Mouse (Mus musculus) limb, embryonic 13.5 days (tissue): ENCODE measurements around the gene Blmh. TPM values are rescaled to one million over a fixed set of nuclear protein-coding genes. Genes with fewer than 3 reads are reported as not detected.

ENCODE experiments used
- ATAC-seq: fragments of 200-750 bp; cut with Nextera tagmentation; 2 replicates; pipeline ENCODE4 v1.8.0; 2017; ENCODE audit warnings: low read depth, moderate number of reproducible peaks, moderate TSS enrichment; ENCODE audit not compliant: low FRiP score
- H3K27ac ChIP-seq: fragments of 300-500 bp; sonication (generic); 2 replicates; pipeline ENCODE4 v1.5.1; 2015; ENCODE audit warnings: inconsistent platforms, mild to moderate bottlenecking, moderate library complexity
- H3K27me3 ChIP-seq: fragments of 300-500 bp; sonication (generic); 2 replicates; pipeline ENCODE4 v1.6.1; 2015; ENCODE audit warnings: mild to moderate bottlenecking, inconsistent platforms
- H3K36me3 ChIP-seq: fragments of 300-500 bp; sonication (generic); 2 replicates; pipeline ENCODE4 v1.6.1; 2015; ENCODE audit warnings: inconsistent platforms, mild to moderate bottlenecking, moderate library complexity
- H3K4me1 ChIP-seq: fragments of 300-500 bp; sonication (generic); 2 replicates; pipeline ENCODE4 v1.6.1; 2015; ENCODE audit warnings: inconsistent platforms
- H3K4me2 ChIP-seq: fragments of 300-500 bp; sonication (generic); replicated peaks from 2 replicates; pipeline ENCODE4 v1.6.1; 2015; ENCODE audit warnings: inconsistent platforms, mild to moderate bottlenecking, moderate library complexity
- H3K4me3 ChIP-seq: fragments of 300-500 bp; sonication (generic); 2 replicates; pipeline ENCODE4 v1.5.1; 2015; ENCODE audit warnings: moderate library complexity, mild to moderate bottlenecking, inconsistent platforms
- H3K9ac ChIP-seq: fragments of 300-500 bp; sonication (generic); 2 replicates; pipeline ENCODE4 v1.6.1; 2015; ENCODE audit warnings: mild to moderate bottlenecking, inconsistent platforms
- H3K9me3 ChIP-seq: fragments of 300-500 bp; sonication (generic); 2 replicates; pipeline ENCODE4 v1.6.1; 2016; ENCODE audit warnings: inconsistent platforms
- WGBS: fragments of 180-500 bp; shearing (Covaris S2); methylation state at CpG from one replicate; pipeline ENCODE4 v1.1.7; 2015; 5-methylcytosine and 5-hydroxymethylcytosine counted together
- polyA plus RNA-seq: library from polyadenylated mRNA; unstranded; fragments of >200 nt; fragmentation: Nextera tagmentation; extraction: Ambion mirVana; gene quantifications from 2 replicates; pipeline ENCODE4 v1.2.1, GENCODE M21; 2015

Blmh gene
- polyA plus RNA-seq, 1 experiment from 2014 or later, result 190 TPM

DNA sequence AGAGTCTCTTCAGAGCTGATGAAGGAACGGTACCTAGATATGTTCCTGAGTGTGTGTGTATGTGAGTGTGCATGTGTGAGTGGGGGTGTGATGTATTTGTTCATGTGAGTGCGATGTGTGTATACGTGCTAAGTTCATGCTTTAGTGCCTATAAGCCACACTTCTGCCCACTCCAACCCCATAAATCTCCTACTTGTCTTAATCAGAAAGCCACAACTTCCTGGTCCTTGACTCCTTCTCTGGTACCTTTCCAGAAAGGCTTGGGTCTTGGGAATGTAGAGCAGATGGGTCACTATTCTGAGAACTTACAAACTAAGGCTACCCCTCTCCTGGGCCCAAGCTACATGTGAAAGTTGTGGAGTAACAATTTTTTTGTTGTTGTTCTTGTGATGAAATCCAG is 25.9 kb upstream of the Blmh start:
- Histone ChIP-seq H3K27me3 (no peaks in the 10 kb centered on the region), H3K9ac (no peak overlapping the region), H3K4me1 (peaks cover 14% of the 10 kb centered on the region), H3K4me3 (no peak overlapping the region), H3K36me3 (no peaks in the 10 kb centered on the region), H3K27ac (no peak overlapping the region), H3K4me2 (no peak overlapping the region), H3K9me3 (no peaks in the 10 kb centered on the region)
- WGBS, result 88% methylated on average over 3 of the region's 3 CpGs
- ATAC-seq, result no peak

DNA sequence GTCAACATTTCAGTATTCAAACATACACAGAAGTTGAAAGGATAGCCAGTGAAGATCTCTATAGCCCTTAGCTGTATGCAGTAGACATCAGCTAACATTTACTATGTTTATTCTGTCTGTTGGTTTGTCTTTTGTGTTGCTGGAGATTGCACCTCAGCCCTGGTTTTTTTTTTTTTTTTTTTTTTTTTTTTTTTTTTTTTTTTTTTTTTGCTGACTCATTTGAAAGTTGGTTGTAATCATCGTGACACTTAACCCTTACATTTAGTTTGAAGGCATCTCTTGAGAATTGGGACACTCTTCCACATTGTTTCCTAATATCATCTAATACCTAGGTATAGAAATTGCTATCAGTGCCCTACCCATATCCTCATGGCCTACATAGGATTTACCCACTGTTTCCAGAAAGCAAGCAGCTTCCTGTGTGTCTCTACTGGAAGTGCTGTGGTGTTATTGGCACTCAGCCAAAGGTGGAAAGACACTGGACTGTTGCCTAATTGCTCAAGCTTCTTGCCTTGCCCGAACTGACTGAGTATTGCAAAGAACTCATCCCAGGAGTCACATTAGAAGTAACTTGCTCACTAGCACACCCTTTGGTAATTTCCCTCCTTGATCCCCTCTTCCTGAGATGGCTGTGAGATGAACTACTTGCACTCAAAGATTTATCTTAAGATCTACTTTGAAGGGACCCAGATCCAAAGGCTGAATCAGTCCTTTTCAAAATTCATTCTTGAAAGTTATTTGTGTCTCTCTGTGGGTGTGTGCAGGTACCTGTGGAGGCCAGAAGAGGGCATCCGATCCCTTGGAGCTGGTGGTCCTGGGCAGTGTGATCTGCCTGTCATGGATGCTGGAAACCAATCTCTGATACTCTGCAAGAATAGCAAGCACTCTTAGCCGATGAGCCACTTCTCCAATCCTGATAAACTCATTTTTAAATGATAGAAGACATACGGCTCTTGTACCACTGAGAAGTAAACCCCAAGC is 24.6 kb upstream of the Blmh start:
- Histone ChIP-seq H3K4me2 (no peak overlapping the region), H3K4me1 (peaks cover 9% of the 10 kb centered on the region), H3K9ac (no peak overlapping the region), H3K36me3 (no peaks in the 10 kb centered on the region), H3K27ac (no peak overlapping the region), H3K27me3 (no peaks in the 10 kb centered on the region), H3K4me3 (no peak overlapping the region), H3K9me3 (no peaks in the 10 kb centered on the region)
- WGBS, result 62% methylated on average over 5 of the region's 5 CpGs
- ATAC-seq, result no peak

DNA sequence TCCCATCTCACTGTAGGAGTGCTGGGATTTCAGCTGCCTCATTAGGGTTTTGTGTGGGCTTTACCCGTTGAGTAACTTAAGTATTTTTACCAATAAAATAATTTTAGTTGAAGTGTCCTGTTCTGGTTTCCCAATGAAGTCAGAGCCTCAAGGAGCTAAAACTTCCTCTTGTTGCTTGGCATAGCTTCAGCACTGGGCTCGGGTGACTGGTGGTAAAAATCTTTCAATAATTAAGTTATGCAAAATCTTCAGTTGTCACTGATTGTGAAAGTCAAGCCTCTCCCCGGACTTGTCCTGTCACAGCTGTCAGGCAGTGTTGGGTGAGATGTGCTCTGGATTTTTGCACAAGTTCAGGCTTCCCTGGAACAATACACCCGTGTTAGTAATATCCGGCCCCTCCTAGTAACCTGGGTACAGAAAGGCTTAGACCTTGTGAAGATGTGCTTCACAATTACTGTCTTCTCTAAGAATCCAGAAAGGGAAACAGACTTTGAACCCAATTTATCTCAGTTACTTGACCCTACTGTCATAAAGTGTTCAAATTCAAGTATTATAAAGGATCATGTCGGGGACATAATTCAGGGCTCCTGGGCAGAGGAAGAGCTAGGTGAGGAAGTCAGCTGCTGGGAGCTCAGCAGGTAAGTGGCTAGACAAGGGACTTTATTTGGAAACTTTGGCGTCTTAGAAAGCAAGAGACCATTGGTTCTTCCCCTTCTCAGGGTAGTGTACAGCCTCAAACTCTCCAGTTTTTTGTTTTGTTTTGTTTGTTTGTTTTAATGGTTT is 22.8 kb upstream of the Blmh start, which contains the start of gene Tmigd1:
Gene Tmigd1 (plus strand): TSS at position 581 of the 783 bp plus-strand sequence.
- no peaks in the 10 kb centered on the region for H3K36me3 ChIP-seq
- H3K4me3 ChIP-seq, result no peak within 1 kb of the TSS
- 63% methylated on average over 7 of the region's 7 CpGs for WGBS
- no peak within 1 kb of the TSS for H3K4me2 ChIP-seq
- no peaks in the 10 kb centered on the region for H3K9me3 ChIP-seq
- peaks cover 9% of the 10 kb centered on the region for H3K4me1 ChIP-seq
- no peak within 1 kb of the TSS for H3K9ac ChIP-seq
- no peak within 1 kb of the TSS for H3K27ac ChIP-seq
- H3K27me3 ChIP-seq, result no peaks in the 10 kb centered on the region
- no peak for ATAC-seq

DNA sequence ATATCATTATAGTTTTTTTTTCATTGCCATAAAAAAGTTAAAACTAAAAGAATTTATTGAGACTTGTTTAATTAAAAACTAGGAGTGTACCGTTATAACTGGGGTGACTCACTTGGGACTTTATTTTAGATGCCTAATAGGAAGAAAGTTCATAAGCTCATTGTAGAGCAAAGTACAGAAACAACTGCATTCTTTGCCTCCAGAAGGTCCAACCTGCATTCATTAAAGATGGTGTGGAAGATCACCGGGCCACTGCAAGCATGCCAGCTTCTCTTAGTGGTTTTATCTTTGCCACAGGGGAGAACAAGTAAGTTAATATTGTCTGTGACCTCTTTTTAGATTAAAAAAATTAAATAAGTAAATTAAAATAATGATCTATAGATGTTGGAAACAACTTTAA is 20.3 kb upstream of the Blmh start:
- no peak for ATAC-seq
- 63% methylated on average over 2 of the region's 2 CpGs for WGBS
- Histone ChIP-seq H3K4me1 (peaks cover 5% of the 10 kb centered on the region; the same call in 1 of the 2 replicates), H3K4me3 (no peak overlapping the region), H3K36me3 (no peaks in the 10 kb centered on the region), H3K27ac (no peak overlapping the region), H3K27me3 (no peaks in the 10 kb centered on the region), H3K4me2 (no peak overlapping the region), H3K9ac (no peak overlapping the region), H3K9me3 (no peaks in the 10 kb centered on the region)

DNA sequence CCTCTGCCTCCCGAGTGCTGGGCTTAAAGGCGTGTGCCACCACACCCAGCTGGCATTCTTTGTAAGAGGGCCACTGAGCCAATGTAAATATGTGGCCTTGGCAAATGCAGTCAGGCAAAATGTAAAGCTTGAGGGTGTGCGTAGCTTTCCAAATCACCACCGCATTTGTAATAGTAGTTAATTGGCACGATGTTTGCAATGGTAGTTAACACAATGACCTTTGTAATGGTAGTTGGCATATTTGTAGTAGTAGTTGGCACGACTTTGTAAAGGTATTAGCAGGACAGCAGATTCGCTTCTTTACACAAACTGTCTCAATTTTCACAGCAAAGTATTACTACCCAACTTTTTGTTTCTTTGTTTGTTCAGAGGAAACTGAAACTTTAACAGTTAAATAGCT is 16.0 kb upstream of the Blmh start:
- no peak for ATAC-seq
- Histone ChIP-seq H3K36me3 (no peaks in the 10 kb centered on the region), H3K9me3 (no peaks in the 10 kb centered on the region), H3K9ac (no peak overlapping the region), H3K4me1 (peaks cover 15% of the 10 kb centered on the region), H3K4me2 (no peak overlapping the region), H3K4me3 (no peak overlapping the region), H3K27me3 (no peaks in the 10 kb centered on the region), H3K27ac (no peak overlapping the region)
- 84% methylated on average over 7 of the region's 7 CpGs for WGBS

DNA sequence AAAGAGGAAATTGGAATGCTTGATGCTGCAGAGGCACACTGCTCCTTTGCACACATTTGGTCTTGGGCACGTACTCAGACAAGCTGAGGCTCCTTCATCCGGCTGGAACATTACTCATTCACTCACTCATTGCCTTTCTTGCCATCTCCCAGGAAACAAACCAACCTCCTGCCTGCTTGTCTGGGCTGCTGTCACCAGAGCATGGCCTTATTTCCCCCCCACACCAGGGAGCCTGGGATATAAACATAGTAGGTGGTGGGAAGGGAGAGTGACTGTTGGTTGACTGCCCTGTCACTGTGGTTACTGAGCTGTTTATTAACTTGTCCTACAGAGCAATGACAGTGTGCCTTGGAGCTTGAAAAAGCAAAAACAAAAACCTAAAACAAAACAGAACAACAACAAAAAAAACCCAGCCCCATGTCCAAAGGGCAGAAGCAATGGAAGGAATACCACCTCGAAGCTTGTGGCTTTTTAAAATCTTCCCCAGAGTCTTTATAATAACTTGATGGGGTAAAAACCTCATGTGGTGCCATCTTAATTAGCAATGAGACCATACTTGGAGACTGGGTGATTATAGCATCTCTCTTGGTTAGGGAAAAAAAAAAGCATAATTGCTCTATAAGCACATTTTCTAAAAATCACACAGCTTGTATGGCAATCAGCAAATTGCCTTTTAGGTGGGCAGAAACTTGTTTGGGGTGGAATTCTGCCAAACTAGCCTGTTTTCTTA is 13.1 kb upstream of the Blmh start:
- Histone ChIP-seq H3K9ac (no peak overlapping the region), H3K36me3 (no peaks in the 10 kb centered on the region), H3K9me3 (no peaks in the 10 kb centered on the region), H3K4me1 (peaks cover 15% of the 10 kb centered on the region), H3K27me3 (no peaks in the 10 kb centered on the region), H3K27ac (peak overlapping the region; percentile 48; the same call in 1 of the 2 replicates), H3K4me2 (0 out of 2 replicates have a peak overlapping the region, but pooled peaks have one; percentile 9), H3K4me3 (no peak overlapping the region)
- WGBS, result 49% methylated on average over 3 of the region's 3 CpGs
- ATAC-seq, result no peak

DNA sequence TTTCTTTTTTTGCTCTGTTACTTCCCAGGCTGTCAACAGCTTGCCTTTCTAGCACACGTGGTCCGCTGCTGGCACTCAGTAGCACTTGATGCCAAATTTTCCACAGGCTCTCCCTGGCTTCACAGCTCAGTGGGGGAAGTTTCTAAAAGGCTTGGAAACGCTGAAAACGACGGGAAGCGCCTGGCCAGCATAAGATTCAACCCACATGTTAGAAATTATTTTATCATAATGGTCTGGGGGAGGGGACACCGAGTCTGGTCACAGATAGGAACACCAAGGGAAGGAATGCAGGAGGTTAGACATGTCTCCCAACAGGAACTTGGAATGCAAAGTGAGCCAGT is 12.6 kb upstream of the Blmh start:
- ATAC-seq, result no peak
- H3K27me3 ChIP-seq, result no peaks in the 10 kb centered on the region
- peaks cover 18% of the 10 kb centered on the region for H3K4me1 ChIP-seq
- H3K36me3 ChIP-seq, result no peaks in the 10 kb centered on the region
- H3K4me2 ChIP-seq, result 0 out of 2 replicates have a peak overlapping the region, but pooled peaks have one; percentile 9
- WGBS, result 23% methylated on average over 7 of the region's 7 CpGs
- H3K9ac ChIP-seq, result no peak overlapping the region
- H3K27ac ChIP-seq, result peak overlapping the region; percentile 48; the same call in 1 of the 2 replicates
- no peak overlapping the region for H3K4me3 ChIP-seq
- H3K9me3 ChIP-seq, result no peaks in the 10 kb centered on the region

DNA sequence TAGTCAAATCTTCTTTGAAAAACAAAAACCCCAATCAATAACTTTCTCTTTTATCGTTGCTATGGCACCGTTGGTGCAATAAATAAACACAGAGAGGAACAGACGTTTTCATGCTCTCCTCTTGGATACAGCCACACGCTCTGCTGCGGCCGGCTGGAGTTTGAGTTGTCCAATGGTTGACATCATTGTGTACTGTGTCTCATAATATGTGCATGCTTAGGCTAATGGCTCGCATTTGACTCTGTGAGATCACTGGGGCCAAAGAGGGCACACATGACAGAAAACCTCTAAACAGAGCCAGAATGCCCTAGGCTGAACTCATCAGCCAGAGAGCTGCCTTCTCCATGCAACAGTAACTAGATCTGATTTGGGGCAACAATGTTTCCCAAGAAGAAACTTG is 10.2 kb upstream of the Blmh start:
- Histone ChIP-seq H3K4me2 (no peak overlapping the region), H3K36me3 (no peaks in the 10 kb centered on the region), H3K27ac (no peak overlapping the region), H3K27me3 (no peaks in the 10 kb centered on the region), H3K9ac (no peak overlapping the region), H3K4me1 (peaks cover 26% of the 10 kb centered on the region), H3K9me3 (no peaks in the 10 kb centered on the region), H3K4me3 (no peak overlapping the region)
- WGBS, result 76% methylated on average over 7 of the region's 7 CpGs
- ATAC-seq, result no peak

DNA sequence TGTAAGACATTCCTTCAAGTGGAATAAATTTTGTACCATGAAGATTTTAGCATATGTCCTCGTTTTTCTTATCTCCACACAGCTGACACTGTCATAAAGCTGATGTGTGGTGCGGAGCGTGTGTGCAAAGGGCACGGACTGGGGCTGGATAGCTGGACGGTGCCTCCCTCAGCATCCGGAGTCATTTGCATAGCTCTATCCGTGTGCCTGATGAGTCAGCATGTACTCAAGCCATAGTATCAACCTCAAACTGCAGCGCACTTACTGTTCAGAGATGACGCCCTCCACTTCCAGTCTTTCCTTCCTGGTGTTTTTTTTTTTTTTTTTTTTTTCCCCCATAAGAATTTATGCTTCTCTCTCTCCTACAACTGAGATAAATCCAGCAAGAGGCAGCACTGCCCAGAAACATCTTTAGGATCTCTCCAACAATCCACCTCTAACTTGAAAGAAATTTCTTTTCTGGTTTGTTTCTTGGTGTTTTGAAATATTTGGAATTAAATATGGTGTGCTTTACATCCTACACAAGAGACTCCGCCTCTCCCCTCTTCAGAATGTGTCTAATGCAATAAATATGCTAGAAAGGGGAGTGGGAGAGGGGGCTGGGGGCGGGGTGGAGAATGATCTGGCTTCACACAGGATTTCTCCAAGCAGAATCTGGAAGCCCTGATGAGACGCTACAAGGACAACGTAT is 7.9 kb upstream of the Blmh start:
- 44% methylated on average over 13 of the region's 13 CpGs for WGBS
- ATAC-seq, result no peak
- peaks cover 22% of the 10 kb centered on the region for H3K4me1 ChIP-seq
- no peaks in the 10 kb centered on the region for H3K36me3 ChIP-seq
- no peak overlapping the region for H3K9ac ChIP-seq
- H3K9me3 ChIP-seq, result no peaks in the 10 kb centered on the region
- H3K4me2 ChIP-seq, result peak overlapping the region; percentile 47
- no peak overlapping the region for H3K4me3 ChIP-seq
- H3K27ac ChIP-seq, result no peak overlapping the region
- no peaks in the 10 kb centered on the region for H3K27me3 ChIP-seq

DNA sequence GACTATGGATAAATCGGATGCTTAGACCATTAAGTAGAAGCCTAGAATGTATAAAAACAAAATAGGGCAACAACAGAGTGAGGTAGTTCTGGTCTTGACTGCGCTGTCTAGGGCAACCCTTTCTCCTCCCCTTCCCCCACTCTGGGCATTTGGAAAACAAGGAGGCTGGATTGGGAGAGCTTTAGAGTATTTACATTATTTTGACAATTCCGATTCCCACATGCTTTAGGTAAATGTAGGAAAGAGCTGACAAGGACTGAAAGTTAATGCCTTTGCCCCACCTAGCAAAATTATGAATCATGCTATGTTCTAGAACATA is 7.4 kb upstream of the Blmh start:
- H3K27ac ChIP-seq, result no peak overlapping the region
- H3K9me3 ChIP-seq, result no peaks in the 10 kb centered on the region
- ATAC-seq, result no peak
- H3K4me3 ChIP-seq, result no peak overlapping the region
- WGBS, result 48% methylated on average over 3 of the region's 3 CpGs
- H3K27me3 ChIP-seq, result no peaks in the 10 kb centered on the region
- no peak overlapping the region for H3K9ac ChIP-seq
- H3K36me3 ChIP-seq, result no peaks in the 10 kb centered on the region
- H3K4me1 ChIP-seq, result peaks cover 18% of the 10 kb centered on the region
- H3K4me2 ChIP-seq, result peak overlapping the region; percentile 47

DNA sequence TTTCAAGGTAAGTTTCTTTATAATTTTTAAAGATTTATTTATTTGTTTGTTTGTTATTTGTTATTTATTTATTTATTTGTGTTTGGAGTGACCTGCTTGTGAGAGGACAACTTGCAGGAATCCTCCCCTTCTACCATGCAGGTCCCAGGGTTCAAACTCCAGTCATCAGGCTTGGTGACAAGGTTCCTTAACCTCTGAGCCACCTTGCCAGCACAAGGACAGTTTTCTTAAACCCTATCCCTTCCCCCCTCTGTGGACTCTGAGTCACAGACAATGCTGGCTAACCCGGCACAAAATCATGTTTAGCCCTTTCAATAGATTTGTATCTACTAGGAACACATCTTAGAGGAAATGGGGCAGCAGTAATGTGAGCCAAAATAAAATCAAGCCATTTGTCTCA is 4.0 kb upstream of the Blmh start:
- H3K9ac ChIP-seq, result no peak overlapping the region
- no peak overlapping the region for H3K27ac ChIP-seq
- H3K27me3 ChIP-seq, result no peaks in the 10 kb centered on the region
- no peak overlapping the region for H3K4me2 ChIP-seq
- H3K4me1 ChIP-seq, result peaks cover 14% of the 10 kb centered on the region
- WGBS, result 78% methylated on average over 1 of the region's 1 CpGs
- no peaks in the 10 kb centered on the region for H3K9me3 ChIP-seq
- no peak overlapping the region for H3K4me3 ChIP-seq
- no peak for ATAC-seq
- H3K36me3 ChIP-seq, result no peaks in the 10 kb centered on the region
